Mouse (Mus musculus) kidney, embryonic 15.5 days (tissue): ENCODE measurements around the gene Lpar2. TPM values are rescaled to one million over a fixed set of nuclear protein-coding genes. Genes with fewer than 3 reads are reported as not detected.

Source experiments
- ATAC-seq: fragments of 200-750 bp; cut with Nextera tagmentation; replicated peaks from 2 replicates; pipeline ENCODE4 v1.8.0; 2017; ENCODE audit warnings: moderate TSS enrichment; ENCODE audit not compliant: low FRiP score
- H3K27ac ChIP-seq: fragments of 300-500 bp; sonication (generic); 2 replicates; pipeline ENCODE4 v1.5.1; 2015; ENCODE audit warnings: mild to moderate bottlenecking, inconsistent platforms
- H3K27me3 ChIP-seq: fragments of 300-500 bp; sonication (generic); 2 replicates; pipeline ENCODE4 v1.6.1; 2015; ENCODE audit warnings: inconsistent platforms
- H3K36me3 ChIP-seq: fragments of 300-500 bp; sonication (generic); 2 replicates; pipeline ENCODE4 v1.6.1; 2015; ENCODE audit warnings: inconsistent platforms
- H3K4me1 ChIP-seq: fragments of 300-500 bp; sonication (generic); 2 replicates; pipeline ENCODE4 v1.6.1; 2015; ENCODE audit warnings: inconsistent platforms
- H3K4me2 ChIP-seq: fragments of 300-500 bp; sonication (generic); 2 replicates; pipeline ENCODE4 v1.6.1; 2015; ENCODE audit warnings: moderate library complexity, mild to moderate bottlenecking, inconsistent platforms
- H3K4me3 ChIP-seq: fragments of 300-500 bp; sonication (generic); replicated peaks from 2 replicates; pipeline ENCODE4 v1.5.1; 2015; ENCODE audit warnings: mild to moderate bottlenecking, inconsistent platforms
- H3K9ac ChIP-seq: fragments of 300-500 bp; sonication (generic); 2 replicates; pipeline ENCODE4 v1.6.1; 2015; ENCODE audit warnings: mild to moderate bottlenecking, inconsistent platforms
- H3K9me3 ChIP-seq: fragments of 300-500 bp; sonication (generic); replicated peaks from 2 replicates; pipeline ENCODE4 v1.6.1; 2016; ENCODE audit warnings: inconsistent platforms
- WGBS: fragments of 180-500 bp; shearing (Covaris S2); methylation state at CpG from one replicate; pipeline ENCODE4 v1.1.7; 2015; ENCODE audit warnings: mixed read lengths; 5-methylcytosine and 5-hydroxymethylcytosine counted together
- polyA plus RNA-seq: library from polyadenylated mRNA; unstranded; fragments of >200 nt; fragmentation: Nextera tagmentation; extraction: Ambion mirVana; gene quantifications from 2 replicates; pipeline ENCODE4 v1.2.1, GENCODE M21; 2015

The Lpar2 gene
- polyA plus RNA-seq, 1 experiment from 2014 or later: 0.62 TPM

GRCm38 (mm10) chr8:69876967-69877366 is 54.7 kb downstream of the Lpar2 start:
- Histone ChIP-seq H3K9me3 (no peaks in the 10 kb centered on the region), H3K27me3 (peaks cover 55% of the 10 kb centered on the region), H3K4me1 (peaks cover 17% of the 10 kb centered on the region), H3K4me2 (no peak overlapping the region), H3K36me3 (no peaks in the 10 kb centered on the region), H3K4me3 (no peak overlapping the region), H3K27ac (no peak overlapping the region), H3K9ac (no peak overlapping the region)
- ATAC-seq: no peak
- 69% methylated on average over 10 of the region's 10 CpGs for WGBS

DNA sequence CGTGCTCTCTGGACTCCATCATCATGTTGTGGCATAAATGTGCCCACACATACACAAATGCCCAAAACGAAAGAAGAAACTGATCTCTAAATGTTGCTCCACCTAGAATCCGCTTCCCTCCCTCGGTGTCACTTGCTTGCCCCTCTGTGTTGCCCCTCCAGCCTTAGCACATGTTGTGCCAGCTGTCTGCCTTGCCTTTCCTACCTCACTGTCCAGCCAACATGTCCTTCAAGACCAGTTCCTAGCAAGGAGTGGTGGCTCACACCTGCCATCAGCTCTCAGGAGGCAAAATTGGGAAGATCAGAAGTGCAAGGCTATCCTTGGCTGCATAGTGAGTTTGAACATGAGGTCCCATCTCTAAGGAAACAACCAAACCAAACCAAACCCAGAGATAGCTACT is 55.2 kb downstream of the Lpar2 start:
- WGBS: 83% methylated on average over 4 of the region's 4 CpGs
- no peak overlapping the region for H3K27ac ChIP-seq
- no peak overlapping the region for H3K4me3 ChIP-seq
- H3K36me3 ChIP-seq: no peaks in the 10 kb centered on the region
- H3K9me3 ChIP-seq: no peaks in the 10 kb centered on the region
- peaks cover 21% of the 10 kb centered on the region for H3K4me1 ChIP-seq
- ATAC-seq: no peak
- H3K9ac ChIP-seq: no peak overlapping the region
- peaks cover 60% of the 10 kb centered on the region for H3K27me3 ChIP-seq
- no peak overlapping the region for H3K4me2 ChIP-seq

GRCm38 (mm10) chr8:69877992-69878391 is 55.8 kb downstream of the Lpar2 start:
- Histone ChIP-seq H3K4me3 (no peak overlapping the region), H3K4me2 (no peak overlapping the region), H3K36me3 (no peaks in the 10 kb centered on the region), H3K27ac (no peak overlapping the region), H3K4me1 (peaks cover 27% of the 10 kb centered on the region), H3K9ac (no peak overlapping the region), H3K27me3 (peaks cover 66% of the 10 kb centered on the region), H3K9me3 (no peaks in the 10 kb centered on the region)
- ATAC-seq: no peak
- WGBS: 66% methylated on average over 3 of the region's 3 CpGs

DNA sequence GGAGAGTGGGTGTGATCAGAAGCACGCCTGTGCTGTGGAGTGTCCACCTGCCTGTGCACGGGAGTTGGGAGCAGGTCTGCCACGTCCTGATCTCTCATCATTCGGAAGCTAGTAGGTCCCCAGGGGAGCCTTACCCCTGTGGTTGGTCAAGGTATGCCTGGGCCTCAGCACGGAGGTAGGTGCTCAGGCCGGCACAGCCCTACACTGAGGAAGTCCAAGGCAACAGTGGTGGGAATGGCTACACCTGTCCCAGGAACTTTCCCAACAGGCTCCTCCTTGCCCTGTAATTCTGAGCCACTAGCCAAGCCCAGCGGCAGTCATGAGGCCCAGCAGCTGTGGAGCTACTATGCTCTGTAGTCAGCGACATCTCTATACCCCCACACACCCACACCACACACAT is 57.4 kb downstream of the Lpar2 start:
- Histone ChIP-seq H3K9me3 (no peaks in the 10 kb centered on the region), H3K27me3 (peaks cover 81% of the 10 kb centered on the region), H3K27ac (no peak overlapping the region), H3K4me1 (peaks cover 27% of the 10 kb centered on the region), H3K4me2 (no peak overlapping the region), H3K9ac (no peak overlapping the region), H3K36me3 (no peaks in the 10 kb centered on the region), H3K4me3 (no peak overlapping the region)
- 72% methylated on average over 8 of the region's 8 CpGs for WGBS
- ATAC-seq: no peak

Other genes starting within 250 kb of the Lpar2 start
- gene Zfp868, start 196.9 kb upstream of the Lpar2 start, polyA plus RNA-seq: 24.4 and 25.5 TPM in 2 replicates
- gene Zfp964, start 167.9 kb upstream of the Lpar2 start, polyA plus RNA-seq: 2.3 and 2.5 TPM in 2 replicates
- gene Zfp869, start 111.7 kb upstream of the Lpar2 start, polyA plus RNA-seq: 28.7 and 30.9 TPM in 2 replicates
- gene Zfp963, start 72.5 kb upstream of the Lpar2 start, polyA plus RNA-seq: 5.7 and 5.8 TPM in 2 replicates
- 1.8 TPM in 1 of 2 replicates, not detected in the other for gene Gm20422, start 47.5 kb upstream of the Lpar2 start, polyA plus RNA-seq
- 47.9 and 54.3 TPM in 2 replicates for gene Atp13a1, start 31.3 kb upstream of the Lpar2 start, polyA plus RNA-seq
- gene Zfp866, start 31.3 kb upstream of the Lpar2 start, polyA plus RNA-seq: 29.8 and 30.1 TPM in 2 replicates
- gene Gmip, start 13.8 kb upstream of the Lpar2 start, polyA plus RNA-seq: 9.5 and 10.1 TPM in 2 replicates
- gene Pbx4, start 10.1 kb downstream of the Lpar2 start, polyA plus RNA-seq: 8.3 and 8.9 TPM in 2 replicates
- 0.88 and 0.98 TPM in 2 replicates for gene Cilp2, start 65.3 kb downstream of the Lpar2 start, polyA plus RNA-seq
- 3.4 and 4.6 TPM in 2 replicates for gene Tssk6, start 79.8 kb downstream of the Lpar2 start, polyA plus RNA-seq
- gene Ndufa13, start 80.1 kb downstream of the Lpar2 start, polyA plus RNA-seq: 205 and 210 TPM in 2 replicates
- 4.5 and 5.2 TPM in 2 replicates for gene Yjefn3, start 80.3 kb downstream of the Lpar2 start, polyA plus RNA-seq
- gene Gatad2a, start 174.0 kb downstream of the Lpar2 start, polyA plus RNA-seq: 40.0 and 42.2 TPM in 2 replicates
- gene Mau2, start 220.3 kb downstream of the Lpar2 start, polyA plus RNA-seq: 51.7 and 55.7 TPM in 2 replicates
- 44.1 and 48.7 TPM in 2 replicates for gene Sugp1, start 220.4 kb downstream of the Lpar2 start, polyA plus RNA-seq